Mouse (Mus musculus) cerebellum, adult 2 months (tissue): ENCODE measurements around the gene Gli2. TPM values are rescaled to one million over a fixed set of nuclear protein-coding genes. Genes with fewer than 3 reads are reported as not detected.

Experiments used
- DNase-seq, 2 experiments: peaks; one replicate each; pipeline ENCODE4 v3.0.0; 2021
- H3K27ac ChIP-seq: fragments of 200-500 bp; 2 replicates; pipeline ENCODE4 v1.5.1; 2012; ENCODE audit warnings: low read length, control low read depth, inconsistent platforms; ENCODE audit not compliant: insufficient read depth
- H3K27me3 ChIP-seq: fragments of 200-500 bp; 2 replicates; pipeline ENCODE4 v1.6.1; 2012; ENCODE audit warnings: inconsistent platforms, mild to moderate bottlenecking, low read length, moderate library complexity; ENCODE audit not compliant: control insufficient read depth, insufficient read depth
- H3K4me1 ChIP-seq: fragments of 200-500 bp; 2 replicates; pipeline ENCODE4 v1.6.1; 2011; ENCODE audit warnings: low read length; ENCODE audit not compliant: control insufficient read depth, insufficient read depth
- H3K4me3 ChIP-seq: fragments of 200-500 bp; replicated peaks from 2 replicates; pipeline ENCODE3; 2011; ENCODE audit warnings: mild to moderate bottlenecking, low read depth, low read length, control low read depth; ENCODE audit not compliant: insufficient read depth
- CTCF ChIP-seq: fragments of 200-500 bp; IDR thresholded peaks from 2 replicates; pipeline ENCODE4 v1.5.1; 2011; ENCODE audit warnings: low read depth, mild to moderate bottlenecking, control low read depth, low read length, moderate library complexity, borderline replicate concordance; ENCODE audit not compliant: insufficient read depth
- POLR2A ChIP-seq: fragments of 200-500 bp; IDR thresholded peaks from 2 replicates; pipeline ENCODE4 v1.6.1; 2011; ENCODE audit warnings: low read length, control low read depth, borderline replicate concordance; ENCODE audit not compliant: insufficient read depth
- WGBS: fragments of 180-500 bp; shearing (Covaris S2); methylation state at CpG from one replicate; pipeline ENCODE4 v1.1.7; 2018; 5-methylcytosine and 5-hydroxymethylcytosine counted together
- polyA plus RNA-seq: library from polyadenylated mRNA; depleted of rRNA; stranded (reverse); fragments of >200 nt; gene quantifications from 2 replicates; pipeline ENCODE4 v1.2.3, GENCODE M21; 2012

Gene Gli2
- polyA plus RNA-seq, 1 experiment, result 2.4 TPM

GRCm38 (mm10) chr1:118968661-118969179 lies 84.7 kb downstream of the Gli2 start:
- TF ChIP-seq CTCF (no peak), POLR2A (no peak)
- Histone ChIP-seq H3K27ac (no peak overlapping the region), H3K4me3 (no peak overlapping the region), H3K27me3 (no peaks in the 10 kb centered on the region), H3K4me1 (no peaks in the 10 kb centered on the region)
- 66% methylated on average over 5 of the region's 5 CpGs for WGBS
- no peak for DNase-seq

DNA sequence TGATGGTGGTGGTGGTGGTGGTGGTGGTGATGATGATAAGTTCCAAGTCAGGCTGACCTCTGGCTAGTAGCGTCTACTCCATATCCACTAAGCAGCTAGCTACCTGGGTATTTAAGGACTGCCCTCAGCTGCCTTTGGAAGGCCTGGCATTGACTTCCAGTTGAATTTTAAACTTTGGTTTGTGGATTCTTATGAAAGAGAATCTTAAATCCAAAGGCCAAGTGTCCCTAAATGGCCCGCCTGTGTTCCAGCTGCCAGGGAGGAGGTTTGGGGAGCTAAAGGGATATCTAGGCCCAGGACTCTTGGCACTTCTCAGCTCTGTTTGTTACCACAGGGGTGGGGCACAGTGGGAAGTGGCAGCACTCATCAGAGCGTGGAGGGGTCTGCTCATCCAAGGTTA lies 85.4 kb downstream of the Gli2 start:
- Histone ChIP-seq H3K4me3 (no peak overlapping the region), H3K27me3 (no peaks in the 10 kb centered on the region), H3K4me1 (no peaks in the 10 kb centered on the region), H3K27ac (no peak overlapping the region)
- DNase-seq, result no peak
- no peak for TF ChIP-seq CTCF
- TF ChIP-seq POLR2A, result no peak
- WGBS, result 85% methylated on average over 3 of the region's 3 CpGs

GRCm38 (mm10) chr1:118967281-118967680 lies 86.1 kb downstream of the Gli2 start:
- Histone ChIP-seq H3K4me3 (no peak overlapping the region), H3K27ac (no peak overlapping the region), H3K27me3 (no peaks in the 10 kb centered on the region), H3K4me1 (no peaks in the 10 kb centered on the region)
- TF ChIP-seq POLR2A, result no peak
- TF ChIP-seq CTCF, result no peak
- DNase-seq, result no peak
- WGBS, result 76% methylated on average over 3 of the region's 3 CpGs

GRCm38 (mm10) chr1:118958644-118959043 lies 94.8 kb downstream of the Gli2 start:
- H3K27ac ChIP-seq, result no peak overlapping the region
- TF ChIP-seq POLR2A, result no peak
- no peak for TF ChIP-seq CTCF
- H3K27me3 ChIP-seq, result no peaks in the 10 kb centered on the region
- no peak overlapping the region for H3K4me3 ChIP-seq
- WGBS, result 91% methylated on average over 7 of the region's 7 CpGs
- no peak for DNase-seq
- H3K4me1 ChIP-seq, result no peaks in the 10 kb centered on the region

DNA sequence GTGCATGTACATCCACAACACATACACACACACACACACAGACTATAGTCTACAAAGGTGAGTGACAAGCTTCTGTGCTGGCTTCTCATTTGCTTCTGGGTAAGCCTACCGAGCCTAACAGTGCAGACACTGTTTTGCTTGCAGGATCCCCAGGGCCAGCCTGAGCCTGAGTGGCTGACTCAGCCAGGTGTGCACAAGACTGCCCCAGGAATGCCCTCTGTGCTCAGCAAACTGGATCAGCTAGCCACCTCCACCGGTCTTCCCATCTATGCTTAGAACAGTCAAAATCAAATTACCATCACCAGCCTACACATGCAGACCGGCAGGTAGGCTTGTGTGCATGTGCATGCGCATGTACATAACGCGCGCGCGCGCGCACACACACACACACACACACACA lies 97.6 kb downstream of the Gli2 start:
- no peaks in the 10 kb centered on the region for H3K4me1 ChIP-seq
- H3K27me3 ChIP-seq, result no peaks in the 10 kb centered on the region
- 93% methylated on average over 11 of the region's 11 CpGs for WGBS
- TF ChIP-seq CTCF (no peak), POLR2A (no peak)
- no peak overlapping the region for H3K27ac ChIP-seq
- no peak for DNase-seq
- H3K4me3 ChIP-seq, result no peak overlapping the region

GRCm38 (mm10) chr1:118954434-118955301 lies 98.8 kb downstream of the Gli2 start:
- H3K4me3 ChIP-seq, result no peak overlapping the region
- no peak overlapping the region for H3K27ac ChIP-seq
- no peak for TF ChIP-seq POLR2A
- TF ChIP-seq CTCF, result no peak
- no peak for DNase-seq
- no peaks in the 10 kb centered on the region for H3K27me3 ChIP-seq
- no peaks in the 10 kb centered on the region for H3K4me1 ChIP-seq
- 49% methylated on average over 10 of the region's 10 CpGs for WGBS

- WGBS, result 94% methylated on average over 3 of the region's 3 CpGs
- no peak overlapping the region for H3K4me3 ChIP-seq
- H3K4me1 ChIP-seq, result no peaks in the 10 kb centered on the region
- no peak overlapping the region for H3K27ac ChIP-seq
- TF ChIP-seq POLR2A, result no peak
- no peak for TF ChIP-seq CTCF
- no peaks in the 10 kb centered on the region for H3K27me3 ChIP-seq
- DNase-seq, result no peak
Measured at GRCm38 (mm10) chr1:118953031-118953430, 100.4 kb downstream of the Gli2 start.

DNA sequence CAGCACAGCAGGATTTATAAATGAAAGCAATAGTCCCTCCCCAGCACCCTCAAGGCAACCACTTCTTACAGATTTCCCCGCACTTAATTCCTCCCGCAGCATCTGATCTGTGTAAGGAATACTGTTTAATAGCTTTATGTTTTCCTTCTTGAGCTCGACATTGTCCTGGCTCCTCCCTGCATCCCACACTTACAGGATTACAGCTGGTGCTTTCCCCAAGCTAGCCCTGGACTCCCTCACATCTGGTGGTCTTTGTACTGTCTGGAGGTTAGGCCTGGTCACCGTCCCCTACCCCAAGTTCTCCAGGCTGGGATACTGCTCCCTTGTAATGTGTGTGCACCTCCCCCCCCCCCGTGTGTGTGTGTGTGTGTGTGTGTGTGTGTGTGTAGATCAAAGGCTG lies 101.1 kb downstream of the Gli2 start:
- 86% methylated on average over 5 of the region's 5 CpGs for WGBS
- DNase-seq, result no peak
- Histone ChIP-seq H3K4me1 (no peaks in the 10 kb centered on the region), H3K27me3 (no peaks in the 10 kb centered on the region), H3K4me3 (no peak overlapping the region), H3K27ac (no peak overlapping the region)
- TF ChIP-seq CTCF (no peak), POLR2A (no peak)
